Mouse (Mus musculus) myocyte (in vitro differentiated cells): ENCODE measurements at regions not wholly inside any gene's neighbourhood (a gene's known extent, or its start where the extent isn't known, plus 50 kb on each side); places are given as distances from the start of the nearest gene placed in this dataset.

Source experiments
- CEBPB ChIP-seq: IDR thresholded peaks from 2 replicates; pipeline ENCODE4 v1.6.1; 2011; ENCODE audit warnings: mild to moderate bottlenecking, moderate library complexity; ENCODE audit not compliant: poor library complexity, insufficient read depth, severe bottlenecking
- E2F4 ChIP-seq: IDR thresholded peaks from one replicate; pipeline ENCODE4 v1.6.1; 2011; ENCODE audit warnings: mild to moderate bottlenecking, control low read depth, moderate library complexity; ENCODE audit not compliant: insufficient read depth
- MAX ChIP-seq: IDR thresholded peaks from one replicate; pipeline ENCODE4 v1.6.1; 2011; ENCODE audit warnings: low read depth, mild to moderate bottlenecking, control low read depth
- MYOG ChIP-seq, 3 experiments: IDR thresholded peaks; one replicate each; pipeline ENCODE4 v1.6.1; 2011; ENCODE audit warnings: control low read depth in 2 of 3, low read depth in 2 of 3, mild to moderate bottlenecking in 2 of 3; ENCODE audit not compliant: insufficient read length in 2 of 3, control insufficient read depth in 1 of 3, insufficient read depth in 1 of 3
- POLR2A ChIP-seq: IDR thresholded peaks from one replicate; pipeline ENCODE4 v1.6.1; 2011; ENCODE audit warnings: low read depth, mild to moderate bottlenecking, control low read depth, moderate library complexity; ENCODE audit not compliant: insufficient read length
- POLR2AphosphoS2 ChIP-seq: IDR thresholded peaks from one replicate; pipeline ENCODE4 v1.6.1; 2011; ENCODE audit warnings: low read depth, control low read depth; ENCODE audit not compliant: insufficient read length
- REST ChIP-seq: IDR thresholded peaks from one replicate; pipeline ENCODE4 v1.6.1; 2011; ENCODE audit warnings: mild to moderate bottlenecking, control low read depth, moderate library complexity; ENCODE audit not compliant: insufficient read depth, insufficient read length
- TCF12 ChIP-seq: IDR thresholded peaks from one replicate; pipeline ENCODE4 v1.6.1; 2011; ENCODE audit warnings: mild to moderate bottlenecking, control low read depth; ENCODE audit not compliant: poor library complexity, insufficient read depth, severe bottlenecking
- USF1 ChIP-seq: IDR thresholded peaks from one replicate; pipeline ENCODE4 v1.6.1; 2011; ENCODE audit warnings: low read depth, mild to moderate bottlenecking, control low read depth, moderate library complexity

GRCm38 (mm10) chr1:141154572-141154971, 908.6 kb downstream of the Kcnt2 start:
- TF ChIP-seq E2F4, result no peak
- TF ChIP-seq POLR2A, result no peak
- no peak for TF ChIP-seq TCF12
- TF ChIP-seq MAX, result no peak
- TF ChIP-seq POLR2AphosphoS2, result no peak
- TF ChIP-seq MYOG (IDR thresholded peaks at IDR 0.05; ENCODE audit: control insufficient read depth in 1 of 3, insufficient read depth in 1 of 3, insufficient read length in 2 of 3, low read depth in 2 of 3), result no peak
- no peak for TF ChIP-seq USF1
- no peak for TF ChIP-seq REST
- TF ChIP-seq CEBPB, result no peak
